Mouse (Mus musculus) mouse embryonic stem cell (cell line): ENCODE measurements around the gene Twnk.

ENCODE experiments used
- in situ Hi-C, 2 experiments: fragments of 300-500 bp; cut with MboI; formaldehyde crosslinking; loops; 1 replicate in 1 of 2; 3 replicates in 1 of 2; pipeline ENCODE4 v1.14.3; 2019 to 2020; ENCODE audit warnings: low sequenced_read_pairs in 2 of 2, low pct_unique_long_range_greater_than_20kb in 1 of 2, mixed read lengths in 1 of 2; ENCODE audit not compliant: unreplicated experiment in 1 of 2

Gene Twnk

GRCm38 (mm10) chr19:45005444-45005843, at the start of gene Twnk:
TSS of gene Twnk (plus strand) at chr19:45005663.
- in situ Hi-C loops: no loop called here

GRCm38 (mm10) chr19:44959633-44960032, 45.8 kb upstream of the Twnk start:
- in situ Hi-C loops: loop anchor here in 1 of 2 experiments (25.0 kb wide), 1 partner anchor 803 kb away; no protein-coding TSS in a partner anchor

- in situ Hi-C loops: loop anchor here in 1 of 2 experiments (25.0 kb wide), 1 partner anchor 796 kb away; no protein-coding TSS in a partner anchor
Observed at GRCm38 (mm10) chr19:44965978-44966377, 39.5 kb upstream of the Twnk start.

GRCm38 (mm10) chr19:44968329-44968728, 37.1 kb upstream of the Twnk start:
- in situ Hi-C loops: loop anchor here in 1 of 2 experiments (25.0 kb wide), 1 partner anchor 794 kb away; no protein-coding TSS in a partner anchor

GRCm38 (mm10) chr19:44976636-44977035, 28.8 kb upstream of the Twnk start:
- in situ Hi-C loops: no loop called here

- in situ Hi-C loops: no loop called here
Observed at GRCm38 (mm10) chr19:44977148-44977547, 28.3 kb upstream of the Twnk start.

- in situ Hi-C loops: no loop called here
Observed at GRCm38 (mm10) chr19:44980787-44981186, 24.7 kb upstream of the Twnk start.

GRCm38 (mm10) chr19:44982477-44983115, 22.9 kb upstream of the Twnk start:
- in situ Hi-C loops: no loop called here

GRCm38 (mm10) chr19:44983366-44983765, 22.1 kb upstream of the Twnk start:
- in situ Hi-C loops: no loop called here

- in situ Hi-C loops: no loop called here
Observed at GRCm38 (mm10) chr19:44984420-44984819, 21.0 kb upstream of the Twnk start.

- in situ Hi-C loops: no loop called here
Observed at GRCm38 (mm10) chr19:44985159-44985988, 20.1 kb upstream of the Twnk start.

GRCm38 (mm10) chr19:44987004-44987403, 18.5 kb upstream of the Twnk start:
- in situ Hi-C loops: no loop called here

GRCm38 (mm10) chr19:44987851-44988250, 17.6 kb upstream of the Twnk start:
- in situ Hi-C loops: no loop called here

- in situ Hi-C loops: no loop called here
Observed at GRCm38 (mm10) chr19:44988321-44988720, 17.1 kb upstream of the Twnk start.

GRCm38 (mm10) chr19:44988831-44989566, 16.5 kb upstream of the Twnk start, which contains the start of gene Sema4g:
TSS of gene Sema4g (plus strand) at chr19:44989101.
- in situ Hi-C loops: no loop called here

- in situ Hi-C loops: no loop called here
Observed at GRCm38 (mm10) chr19:44989567-44990495, 15.6 kb upstream of the Twnk start.

- in situ Hi-C loops: no loop called here
Observed at GRCm38 (mm10) chr19:44991031-44991430, 14.4 kb upstream of the Twnk start.

GRCm38 (mm10) chr19:44992246-44992645, 13.2 kb upstream of the Twnk start:
- in situ Hi-C loops: no loop called here
